Comparison of ENCODE assay signal across 8 mouse cellular contexts in the genomic region with DNA sequence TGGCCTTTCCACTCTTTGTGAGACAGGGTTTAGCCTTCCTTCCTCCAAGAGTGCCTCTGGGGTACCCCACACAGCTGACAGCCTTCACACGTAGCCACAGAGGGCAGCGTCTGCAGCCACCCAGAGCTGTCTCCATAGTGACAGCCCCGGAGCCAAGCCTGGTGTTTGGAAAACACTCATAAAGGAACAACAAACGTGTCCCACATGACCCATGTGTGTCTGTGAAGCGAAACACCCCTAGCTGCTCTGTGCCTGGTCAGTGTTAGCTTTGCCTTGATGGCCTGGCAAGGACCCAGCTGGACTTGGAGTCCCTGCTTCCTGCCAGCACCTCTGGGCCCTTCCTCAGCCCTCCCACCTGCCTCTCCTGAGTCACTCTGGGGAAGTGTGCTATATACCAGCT.
DNase-seq lines count a peak whose midpoint lies in the region; ATAC-seq lines count a peak whose summit lies in the region.

No protein-coding gene starts in this region.

- no peaks in the 10 kb centered on the region for H3K36me3 ChIP-seq in intestine, embryonic 14.5 days (ENCODE audit: control insufficient read depth, insufficient read depth, low read length)
- H3K36me3 ChIP-seq in lung, embryonic 16.5 days (ENCODE audit: control insufficient read depth, insufficient read depth, low read length), result no peaks in the 10 kb centered on the region
- no peaks in the 10 kb centered on the region for H3K36me3 ChIP-seq in stomach, embryonic 16.5 days (ENCODE audit: control insufficient read depth, insufficient read depth, low read length)

- no peaks in the 10 kb centered on the region for H3K27me3 ChIP-seq in intestine, embryonic 14.5 days (replicated peaks; ENCODE audit: control insufficient read depth, insufficient read depth, low read length)
- H3K27me3 ChIP-seq in lung, embryonic 16.5 days (ENCODE audit: control insufficient read depth, insufficient read depth, low read depth, low read length), result no peaks in the 10 kb centered on the region
- H3K27me3 ChIP-seq in stomach, embryonic 16.5 days (ENCODE audit: control insufficient read depth, insufficient read depth, low read length), result no peaks in the 10 kb centered on the region

- H3K4me3 ChIP-seq in intestine, embryonic 14.5 days (ENCODE audit: low read depth, low read length), result no peak overlapping the region
- H3K4me3 ChIP-seq in lung, embryonic 16.5 days (ENCODE audit: low read length), result no peak overlapping the region
- no peak overlapping the region for H3K4me3 ChIP-seq in stomach, embryonic 16.5 days (replicated peaks; ENCODE audit: low read length)

- no peak overlapping the region for H3K9ac ChIP-seq in intestine, embryonic 14.5 days (ENCODE audit: low read length)
- no peak overlapping the region for H3K9ac ChIP-seq in lung, embryonic 16.5 days (ENCODE audit: low read length)
- H3K9ac ChIP-seq in stomach, embryonic 16.5 days (ENCODE audit: low read length), result peak overlapping the region; percentile 21; the same call in 1 of the 2 replicates

- H3K27ac ChIP-seq in intestine, embryonic 14.5 days (ENCODE audit: low read depth), result peak overlapping the region; percentile 24
- H3K27ac ChIP-seq in lung, embryonic 16.5 days (ENCODE audit: low read length), result peak overlapping the region; percentile 37; the same call in 1 of the 2 replicates
- peak overlapping the region; percentile 37; the same call in 1 of the 2 replicates for H3K27ac ChIP-seq in stomach, embryonic 16.5 days (ENCODE audit: low read length)

- no peak overlapping the region for H3K4me2 ChIP-seq in intestine, embryonic 14.5 days (ENCODE audit: low read length)
- H3K4me2 ChIP-seq in lung, embryonic 16.5 days (ENCODE audit: low read depth, low read length), result no peak overlapping the region
- H3K4me2 ChIP-seq in stomach, embryonic 16.5 days (ENCODE audit: low read depth, low read length), result no peak overlapping the region

- peak; percentile 20; the same call in 1 of the 2 replicates for ATAC-seq in intestine, embryonic 14.5 days (replicated peaks; ENCODE audit: low FRiP score, low TSS enrichment, low read depth)
- ATAC-seq in lung, embryonic 16.5 days (ENCODE audit: low read depth), result peak; percentile 76
- ATAC-seq in stomach, embryonic 16.5 days (ENCODE audit: insufficient read depth, low FRiP score), result peak; percentile 81

- H3K4me1 ChIP-seq in intestine, embryonic 14.5 days (replicated peaks; ENCODE audit: control insufficient read depth, insufficient read depth, low read length), result peaks cover 17% of the 10 kb centered on the region
- peaks cover 17% of the 10 kb centered on the region for H3K4me1 ChIP-seq in lung, embryonic 16.5 days (replicated peaks; ENCODE audit: control insufficient read depth, insufficient read depth, low read length)
- H3K4me1 ChIP-seq in stomach, embryonic 16.5 days (ENCODE audit: control insufficient read depth, insufficient read depth, low read length), result peaks cover 19% of the 10 kb centered on the region

- H3K9me3 ChIP-seq in intestine, embryonic 14.5 days (ENCODE audit: control insufficient read depth, low read length), result no peaks in the 10 kb centered on the region
- H3K9me3 ChIP-seq in lung, embryonic 16.5 days (ENCODE audit: control insufficient read depth, low read length), result no peaks in the 10 kb centered on the region
- H3K9me3 ChIP-seq in stomach, embryonic 16.5 days (replicated peaks; ENCODE audit: control insufficient read depth, low read length), result no peaks in the 10 kb centered on the region

- peak; percentile 48 for DNase-seq in right cerebral cortex, postnatal 14 days
- no peak for DNase-seq in right cerebral cortex, adult 2 months (ENCODE audit: low spot score in 2 of 2)
- peak; percentile 51 for DNase-seq in gastrocnemius, postnatal 10 days
- no peak for DNase-seq in intestine, embryonic 14.5 days (ENCODE audit: low spot score)
- no peak for DNase-seq in spleen, adult 12 weeks (ENCODE audit: low spot score)
- DNase-seq in thymus, postnatal 10 days (ENCODE audit: low spot score in 2 of 2), result no peak

- 13% methylated on average over 5 of the region's 5 CpGs for WGBS in intestine, embryonic 14.5 days
- WGBS in lung, embryonic 16.5 days, result 9% methylated on average over 5 of the region's 5 CpGs
- WGBS in stomach, embryonic 16.5 days, result 8% methylated on average over 5 of the region's 5 CpGs

Comparison
In these comparisons a context has a peak if more than half of its experiments do, and no peak if none do; other contexts are left out.
1. DNase-seq: peak in right cerebral cortex, postnatal 14 days (single experiment) and gastrocnemius, postnatal 10 days (single experiment); none in right cerebral cortex, adult 2 months (0 of 2), intestine, embryonic 14.5 days (single experiment), spleen, adult 12 weeks (single experiment) and thymus, postnatal 10 days (0 of 2).
2. ATAC-seq: peak in every context shown above with its lines; median percentile 81 in stomach, embryonic 16.5 days; 76 in lung, embryonic 16.5 days; 20 in intestine, embryonic 14.5 days.
3. Peak in every context shown above with its lines, with median percentiles within 50 percentile points of each other: H3K27ac ChIP-seq.